Mouse (Mus musculus) liver, postnatal 0 days (tissue): ENCODE data around the gene 4921517D22Rik. TPM values are rescaled to one million over a fixed set of nuclear protein-coding genes. Genes with fewer than 3 reads are reported as not detected.
A peak's percentile ranks its signal among the peaks of the same experiment; 100 is the strongest.

ENCODE experiments used
- ATAC-seq: fragments of 200-750 bp; cut with Nextera tagmentation; 2 replicates; pipeline ENCODE4 v1.8.0; 2017; ENCODE audit warnings: mild to moderate bottlenecking, moderate library complexity
- DNase-seq: peaks from one replicate; pipeline ENCODE4 v3.0.0-alpha.2; 2016
- H3K27ac ChIP-seq: fragments of 300-500 bp; sonication (generic); 2 replicates; pipeline ENCODE4 v1.5.1; 2014; ENCODE audit warnings: antibody characterized with exemption, moderate library complexity, mild to moderate bottlenecking, low read depth
- H3K27me3 ChIP-seq: fragments of 300-500 bp; sonication (generic); 2 replicates; pipeline ENCODE4 v1.6.1; 2014; ENCODE audit warnings: low read length, control low read depth, mixed read lengths; ENCODE audit not compliant: insufficient read depth
- H3K36me3 ChIP-seq: fragments of 300-500 bp; sonication (generic); replicated peaks from 2 replicates; pipeline ENCODE4 v1.6.1; 2014; ENCODE audit warnings: mild to moderate bottlenecking, control low read depth, low read length, moderate library complexity, mixed read lengths; ENCODE audit not compliant: insufficient read depth
- H3K4me1 ChIP-seq: fragments of 300-500 bp; sonication (generic); 2 replicates; pipeline ENCODE4 v1.6.1; 2014; ENCODE audit warnings: antibody characterized with exemption, mild to moderate bottlenecking, control low read depth; ENCODE audit not compliant: insufficient read depth
- H3K4me2 ChIP-seq: fragments of 300-500 bp; sonication (generic); 2 replicates; pipeline ENCODE4 v1.6.1; 2014; ENCODE audit warnings: low read depth, mild to moderate bottlenecking, low read length, moderate library complexity, mixed read lengths
- H3K4me3 ChIP-seq: fragments of 300-500 bp; sonication (generic); 2 replicates; pipeline ENCODE4 v1.5.1; 2014; ENCODE audit warnings: low read depth, low read length
- H3K9ac ChIP-seq: fragments of 300-500 bp; sonication (generic); replicated peaks from 2 replicates; pipeline ENCODE4 v1.6.1; 2014; ENCODE audit warnings: mild to moderate bottlenecking, moderate library complexity
- H3K9me3 ChIP-seq: fragments of 300-500 bp; sonication (generic); 2 replicates; pipeline ENCODE4 v1.6.1; 2016; ENCODE audit warnings: mild to moderate bottlenecking, control low read depth, low read length, mixed read lengths
- CTCF ChIP-seq: sonication (generic); IDR thresholded peaks from 2 replicates; pipeline ENCODE4 v1.5.1; 2016; ENCODE audit warnings: antibody characterized with exemption, low read depth
- EP300 ChIP-seq: IDR thresholded peaks from 2 replicates; pipeline ENCODE4 v1.6.1; 2016; ENCODE audit warnings: antibody characterized with exemption, low read depth, mild to moderate bottlenecking
- WGBS: fragments of 180-500 bp; shearing (Covaris S2); extraction: QIAGEN DNeasy Blood & Tissue Kit; methylation state at CpG from one replicate; pipeline ENCODE4 v1.1.7; 2014; ENCODE audit not compliant: insufficient replicate concordance; 5-methylcytosine and 5-hydroxymethylcytosine counted together
- polyA plus RNA-seq: library from polyadenylated mRNA; unstranded; fragments of >200 nt; fragmentation: Nextera tagmentation; extraction: Ambion mirVana; gene quantifications from 2 replicates; pipeline ENCODE4 v1.2.1, GENCODE M21; 2015

4921517D22Rik gene
- polyA plus RNA-seq, 1 experiment from 2014 or later, result not detected

GRCm38 (mm10) chr13:59642818-59643217 lies 51.1 kb downstream of the 4921517D22Rik start:
- Histone ChIP-seq H3K4me3 (no peak overlapping the region), H3K27ac (peak overlapping the region; percentile 48), H3K4me2 (peak overlapping the region; percentile 23; the same call in 1 of the 2 replicates), H3K9ac (no peak overlapping the region), H3K36me3 (peaks cover 17% of the 10 kb centered on the region), H3K27me3 (no peaks in the 10 kb centered on the region), H3K9me3 (no peaks in the 10 kb centered on the region), H3K4me1 (peaks cover 20% of the 10 kb centered on the region)
- TF ChIP-seq CTCF (peak; percentile 25; the same call in 1 of the 2 replicates), EP300 (peak; percentile 99)
- DNase-seq, result no peak
- ATAC-seq, result peak; percentile 91
- 46% methylated on average over 2 of the region's 2 CpGs for WGBS

- no peak for ATAC-seq
- H3K4me2 ChIP-seq, result no peak overlapping the region
- H3K36me3 ChIP-seq, result peaks cover 40% of the 10 kb centered on the region
- no peaks in the 10 kb centered on the region for H3K27me3 ChIP-seq
- peaks cover 20% of the 10 kb centered on the region for H3K4me1 ChIP-seq
- TF ChIP-seq EP300 (no peak), CTCF (no peak)
- H3K4me3 ChIP-seq, result no peak overlapping the region
- H3K9me3 ChIP-seq, result no peaks in the 10 kb centered on the region
- DNase-seq, result no peak
- WGBS, result 83% methylated on average over 6 of the region's 6 CpGs
- H3K27ac ChIP-seq, result no peak overlapping the region
- no peak overlapping the region for H3K9ac ChIP-seq
These were observed 53.8 kb downstream of the 4921517D22Rik start for GRCm38 (mm10) chr13:59640178-59640440.

- peak; percentile 74; the same call in 1 of the 2 replicates for TF ChIP-seq EP300
- no peak for TF ChIP-seq CTCF
- Histone ChIP-seq H3K27me3 (no peaks in the 10 kb centered on the region), H3K4me2 (no peak overlapping the region), H3K9me3 (no peaks in the 10 kb centered on the region), H3K4me1 (peaks cover 20% of the 10 kb centered on the region), H3K27ac (no peak overlapping the region), H3K36me3 (peaks cover 42% of the 10 kb centered on the region), H3K9ac (no peak overlapping the region), H3K4me3 (no peak overlapping the region)
- 72% methylated on average over 16 of the region's 16 CpGs for whole genome bisulfite sequencing
- peak; percentile 42 for ATAC-seq
- DNase-seq, result no peak
These were observed 54.3 kb downstream of the 4921517D22Rik start for GRCm38 (mm10) chr13:59639368-59640177.

GRCm38 (mm10) chr13:59637800-59638199 lies 56.1 kb downstream of the 4921517D22Rik start:
- no peak for ATAC-seq
- H3K4me3 ChIP-seq, result no peak overlapping the region
- H3K4me1 ChIP-seq, result peaks cover 14% of the 10 kb centered on the region
- no peak overlapping the region for H3K27ac ChIP-seq
- no peak for DNase-seq
- H3K36me3 ChIP-seq, result peaks cover 55% of the 10 kb centered on the region
- H3K9me3 ChIP-seq, result no peaks in the 10 kb centered on the region
- H3K4me2 ChIP-seq, result no peak overlapping the region
- no peaks in the 10 kb centered on the region for H3K27me3 ChIP-seq
- H3K9ac ChIP-seq, result no peak overlapping the region
- WGBS, result 90% methylated on average over 7 of the region's 7 CpGs
- TF ChIP-seq EP300 (no peak), CTCF (no peak)

Other genes with a start within 250 kb of the 4921517D22Rik start
- 5.4 and 6.4 TPM in 2 replicates for gene Agtpbp1, start 108.9 kb downstream of the 4921517D22Rik start, polyA plus RNA-seq
- 22.9 and 32.5 TPM in 2 replicates for gene Naa35, start 108.8 kb downstream of the 4921517D22Rik start, polyA plus RNA-seq
- gene Golm1, start 18.3 kb downstream of the 4921517D22Rik start, polyA plus RNA-seq, result 10.3 and 13.0 TPM in 2 replicates
- gene Spata31d1a, start 16.2 kb upstream of the 4921517D22Rik start, polyA plus RNA-seq, result 0.02 and 0.15 TPM in 2 replicates
- not detected in 2 replicates for gene Spata31d1b, start 18.2 kb upstream of the 4921517D22Rik start, polyA plus RNA-seq
- not detected in 2 replicates for gene Spata31d1d, start 37.6 kb upstream of the 4921517D22Rik start, polyA plus RNA-seq
- gene 1700014D04Rik, start 52.6 kb upstream of the 4921517D22Rik start, polyA plus RNA-seq, result not detected in 2 replicates
- gene Isca1, start 75.7 kb upstream of the 4921517D22Rik start, polyA plus RNA-seq, result 135 and 137 TPM in 2 replicates
- gene Gm49354, start 88.1 kb upstream of the 4921517D22Rik start, polyA plus RNA-seq, result not detected in 2 replicates
- gene Tut7, start 129.0 kb upstream of the 4921517D22Rik start, polyA plus RNA-seq, result 33.8 and 37.6 TPM in 2 replicates